Mouse (Mus musculus) CH12.LX (cell line): ENCODE data around the gene Jak2.

Experiments used
- JUND ChIP-seq: conservative IDR thresholded peaks from 2 replicates; pipeline ENCODE4 v1.6.1; 2011; ENCODE audit warnings: low read depth, low read length, improper control_type of control experiment
- POLR2AphosphoS2 ChIP-seq: IDR thresholded peaks from 2 replicates; pipeline ENCODE4 v1.6.1; 2011; ENCODE audit warnings: low read depth, low read length, improper control_type of control experiment
- TCF12 ChIP-seq: IDR thresholded peaks from 2 replicates; pipeline ENCODE4 v1.6.1; 2014; ENCODE audit warnings: low read depth, mild to moderate bottlenecking, inconsistent platforms, low read length, improper control_type of control experiment

- no peak for TF ChIP-seq JUND
- TF ChIP-seq TCF12: no peak
- TF ChIP-seq POLR2AphosphoS2: no peak
Observed at GRCm38 (mm10) chr19:29249933-29250332, 1.7 kb upstream of the Jak2 start.
